Mouse (Mus musculus) spleen, adult 2 months (tissue): Measurements from ENCODE around the gene Mecp2. TPM values are rescaled to one million over a fixed set of nuclear protein-coding genes. Genes with fewer than 3 reads are reported as not detected.

Source experiments
- DNase-seq, 2 experiments: peaks; one replicate each; pipeline versions ENCODE4 v3.0.0 to v3.0.0-alpha.2; 2012 to 2021; ENCODE audit warnings: low spot score in 2 of 2, low read depth in 1 of 2
- H3K27ac ChIP-seq: fragments of 200-500 bp; 2 replicates; pipeline ENCODE4 v1.5.1; 2012; ENCODE audit warnings: low read length, inconsistent platforms; ENCODE audit not compliant: insufficient read depth
- H3K27me3 ChIP-seq: fragments of 200-500 bp; 2 replicates; pipeline ENCODE4 v1.6.1; 2012; ENCODE audit warnings: mild to moderate bottlenecking, moderate library complexity, low read length, inconsistent platforms; ENCODE audit not compliant: control insufficient read depth, insufficient read depth
- H3K36me3 ChIP-seq: fragments of 200-500 bp; 2 replicates; pipeline ENCODE4 v1.6.1; 2012; ENCODE audit warnings: mild to moderate bottlenecking, low read length, inconsistent platforms; ENCODE audit not compliant: control insufficient read depth, insufficient read depth
- H3K4me1 ChIP-seq: fragments of 200-500 bp; 2 replicates; pipeline ENCODE4 v1.6.1; 2011; ENCODE audit warnings: inconsistent platforms; ENCODE audit not compliant: control insufficient read depth, insufficient read depth, insufficient read length
- H3K4me3 ChIP-seq: fragments of 200-500 bp; 2 replicates; pipeline ENCODE4 v1.5.1; 2011; ENCODE audit warnings: mild to moderate bottlenecking, inconsistent platforms; ENCODE audit not compliant: insufficient read depth, insufficient read length; ENCODE audit errors: extremely low read depth
- CTCF ChIP-seq: fragments of 200-500 bp; IDR thresholded peaks from 2 replicates; pipeline ENCODE4 v1.5.1; 2011; ENCODE audit warnings: mild to moderate bottlenecking, inconsistent platforms; ENCODE audit not compliant: insufficient read depth, insufficient read length, insufficient replicate concordance; ENCODE audit errors: extremely low read depth
- POLR2A ChIP-seq: fragments of 200-500 bp; IDR thresholded peaks from 2 replicates; pipeline ENCODE4 v1.6.1; 2011; ENCODE audit warnings: low read depth, low read length, inconsistent platforms
- WGBS: fragments of 180-500 bp; shearing (Covaris S2); methylation state at CpG from one replicate; pipeline ENCODE4 v1.1.7; 2018; 5-methylcytosine and 5-hydroxymethylcytosine counted together
- polyA plus RNA-seq: library from polyadenylated mRNA; depleted of rRNA; stranded (reverse); fragments of >200 nt; gene quantifications from 2 replicates; pipeline ENCODE4 v1.2.3, GENCODE M21; 2012

Gene Mecp2
- polyA plus RNA-seq, 1 experiment: 6.1 TPM

DNA sequence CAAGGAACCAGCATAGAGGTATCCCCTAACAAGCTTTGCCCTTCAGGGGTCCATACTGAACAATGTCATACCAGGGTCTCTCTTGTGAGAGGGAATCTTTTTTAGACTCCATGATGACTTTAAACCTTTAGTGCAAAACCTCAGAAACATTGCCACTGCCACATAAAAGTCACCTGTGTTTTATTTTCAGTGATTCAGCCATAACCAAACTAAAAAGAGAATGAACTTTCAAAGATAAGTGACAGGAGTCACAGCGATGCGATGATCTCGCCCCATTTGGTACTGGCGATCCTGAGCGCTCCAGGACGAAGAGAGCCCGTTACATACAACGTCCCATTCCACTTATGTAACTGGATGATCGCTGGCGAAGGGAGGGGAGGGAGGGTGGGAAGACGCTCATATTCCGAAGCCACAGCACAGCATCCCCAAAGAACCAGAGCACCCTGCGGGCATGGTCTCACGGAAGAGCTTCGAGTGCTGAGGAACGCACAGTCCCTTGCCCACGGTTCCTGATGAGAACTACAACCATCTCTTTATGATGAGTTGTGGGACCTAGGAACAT, 50.8 kb downstream of the Mecp2 start:
- TF ChIP-seq CTCF: no peak
- no peak for TF ChIP-seq POLR2A
- 31% methylated on average over 17 of the region's 17 CpGs for WGBS
- H3K4me3 ChIP-seq: peak overlapping the region; percentile 95
- H3K4me1 ChIP-seq: no peaks in the 10 kb centered on the region; the same call in 1 of the 2 replicates
- peak overlapping the region; percentile 97 for H3K27ac ChIP-seq
- no peak for DNase-seq
- no peaks in the 10 kb centered on the region for H3K36me3 ChIP-seq
- no peaks in the 10 kb centered on the region for H3K27me3 ChIP-seq

DNA sequence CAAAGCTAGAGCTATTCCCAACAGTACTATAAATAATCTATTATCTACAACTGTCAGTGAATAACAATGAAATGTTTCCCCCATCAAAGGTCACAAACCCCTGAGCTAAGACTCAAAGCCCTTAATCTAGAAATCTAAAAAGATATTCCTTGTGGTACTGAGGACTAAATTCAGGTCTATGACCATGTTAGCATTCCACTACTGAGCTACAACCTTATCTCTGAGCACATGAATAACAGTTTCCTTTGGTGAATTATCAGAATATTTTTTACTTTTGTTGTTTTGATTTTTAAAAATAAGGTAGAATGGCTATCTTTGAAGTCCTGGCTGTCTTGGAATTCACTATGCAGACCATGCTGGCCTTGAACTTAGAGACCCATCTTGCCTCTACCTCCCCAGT, 64.4 kb downstream of the Mecp2 start:
- Histone ChIP-seq H3K36me3 (no peaks in the 10 kb centered on the region), H3K4me3 (no peak overlapping the region), H3K27ac (no peak overlapping the region), H3K27me3 (no peaks in the 10 kb centered on the region), H3K4me1 (no peaks in the 10 kb centered on the region)
- TF ChIP-seq CTCF: no peak
- TF ChIP-seq POLR2A: no peak
- no peak for DNase-seq

- WGBS: 81% methylated on average over 9 of the region's 9 CpGs
- no peaks in the 10 kb centered on the region for H3K36me3 ChIP-seq
- DNase-seq: no peak
These were observed 67.3 kb downstream of the Mecp2 start for GRCm38 (mm10) chrX:74067891-74068290.

GRCm38 (mm10) chrX:74045107-74045506, 90.1 kb downstream of the Mecp2 start:
- no peaks in the 10 kb centered on the region for H3K27me3 ChIP-seq
- WGBS: 63% methylated on average over 1 of the region's 1 CpGs
- TF ChIP-seq POLR2A (no peak), CTCF (no peak)
- no peak overlapping the region for H3K27ac ChIP-seq
- no peak for DNase-seq
- no peaks in the 10 kb centered on the region for H3K36me3 ChIP-seq
- no peaks in the 10 kb centered on the region for H3K4me1 ChIP-seq
- no peak overlapping the region for H3K4me3 ChIP-seq

More at GRCm38 (mm10) chrX:74067891-74068290, 67.3 kb downstream of the Mecp2 start:
- no peak for TF ChIP-seq POLR2A
- no peak for TF ChIP-seq CTCF
- Histone ChIP-seq H3K4me3 (no peak overlapping the region), H3K4me1 (no peaks in the 10 kb centered on the region), H3K27ac (no peak overlapping the region), H3K27me3 (no peaks in the 10 kb centered on the region)

DNA sequence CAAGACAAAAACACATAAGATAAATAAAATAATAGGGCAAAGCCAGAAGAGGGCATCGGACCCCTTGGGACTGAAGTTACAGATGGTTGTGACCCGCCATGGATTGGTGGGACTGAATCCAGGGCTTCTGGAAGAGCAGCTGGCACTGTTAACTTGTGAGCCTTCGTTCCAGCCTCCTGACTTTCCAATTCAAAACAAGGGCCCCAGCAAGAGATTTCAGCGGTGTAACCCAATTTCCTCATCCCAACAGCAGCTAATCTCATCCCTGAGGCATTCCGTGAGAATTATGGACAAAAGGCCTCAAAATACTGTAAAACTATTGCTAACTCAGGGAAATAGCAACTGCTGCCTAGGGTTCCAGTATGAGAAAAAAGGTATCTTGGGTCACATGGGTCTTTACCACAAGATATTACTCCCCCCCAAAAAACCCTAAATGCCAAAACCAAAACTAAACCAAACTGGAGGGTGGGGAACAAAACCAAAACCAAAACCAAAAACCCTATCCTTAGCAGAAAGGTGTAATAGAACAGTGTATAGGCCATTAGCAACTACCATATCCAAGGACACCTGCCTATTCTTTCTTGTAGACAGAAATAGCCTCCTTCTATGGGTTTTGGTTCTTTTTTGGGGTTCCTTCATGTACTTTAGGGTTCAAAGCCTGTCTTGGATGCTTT, 97.3 kb downstream of the Mecp2 start:
- peaks cover 10% of the 10 kb centered on the region for H3K36me3 ChIP-seq

DNA sequence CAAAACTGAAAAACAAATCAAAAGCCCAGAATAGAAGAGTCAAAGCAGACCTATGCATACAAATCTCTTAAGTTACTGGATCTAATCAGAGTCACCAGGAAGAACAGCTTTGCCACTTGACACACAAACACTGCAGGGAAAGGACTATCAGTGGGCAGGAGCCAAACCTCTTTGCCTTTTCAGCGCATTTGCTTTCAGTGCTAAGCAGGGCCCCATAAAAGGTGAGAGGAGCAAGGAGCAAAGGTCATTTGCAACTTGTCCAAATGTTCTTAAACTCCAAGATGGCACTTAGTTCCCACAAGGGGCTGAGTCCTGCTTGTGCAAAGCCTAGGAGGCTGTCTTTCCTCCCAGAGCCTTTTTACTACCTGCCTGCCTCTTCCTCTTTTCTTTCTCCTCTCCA, 105.2 kb downstream of the Mecp2 start:
- no peak overlapping the region for H3K27ac ChIP-seq
- H3K36me3 ChIP-seq: peaks cover 2% of the 10 kb centered on the region; the same call in 1 of the 2 replicates
- TF ChIP-seq POLR2A: no peak
- no peak for TF ChIP-seq CTCF
- no peaks in the 10 kb centered on the region for H3K27me3 ChIP-seq
- 86% methylated on average over 1 of the region's 1 CpGs for WGBS
- no peak overlapping the region for H3K4me3 ChIP-seq
- no peak for DNase-seq
- H3K4me1 ChIP-seq: no peaks in the 10 kb centered on the region

More for the DNA sequence above, 97.3 kb downstream of the Mecp2 start:
- H3K4me3 ChIP-seq: no peak overlapping the region
- H3K27ac ChIP-seq: no peak overlapping the region
- DNase-seq: no peak
- no peaks in the 10 kb centered on the region for H3K27me3 ChIP-seq
- 0 out of 2 replicates have a peak, but pooled peaks cover 2% of the 10 kb centered on the region for H3K4me1 ChIP-seq
- TF ChIP-seq CTCF: no peak
- TF ChIP-seq POLR2A: no peak
- WGBS: 87% methylated on average over 5 of the region's 5 CpGs
